Mouse (Mus musculus) hindbrain, embryonic 12.5 days (tissue): Measurements from ENCODE around the gene St13. TPM values are rescaled to one million over a fixed set of nuclear protein-coding genes. Genes with fewer than 3 reads are reported as not detected.
A peak's percentile ranks its signal among the peaks of the same experiment; 100 is the strongest.

ENCODE experiments used
- ATAC-seq: fragments of 200-750 bp; cut with Nextera tagmentation; 2 replicates; pipeline ENCODE4 v1.8.0; 2017; ENCODE audit warnings: moderate TSS enrichment; ENCODE audit not compliant: low FRiP score
- H3K27ac ChIP-seq: fragments of 300-500 bp; sonication (generic); 2 replicates; pipeline ENCODE4 v1.5.1; 2016; ENCODE audit warnings: mild to moderate bottlenecking
- H3K27me3 ChIP-seq: fragments of 300-500 bp; sonication (generic); 2 replicates; pipeline ENCODE4 v1.6.1; 2016; ENCODE audit warnings: mild to moderate bottlenecking
- H3K36me3 ChIP-seq: fragments of 300-500 bp; sonication (generic); 2 replicates; pipeline ENCODE4 v1.6.1; 2016; ENCODE audit warnings: mild to moderate bottlenecking
- H3K4me1 ChIP-seq: fragments of 300-500 bp; sonication (generic); 2 replicates; pipeline ENCODE4 v1.6.1; 2016
- H3K4me2 ChIP-seq: fragments of 300-500 bp; sonication (generic); replicated peaks from 2 replicates; pipeline ENCODE4 v1.6.1; 2016; ENCODE audit warnings: mild to moderate bottlenecking
- H3K4me3 ChIP-seq: fragments of 300-500 bp; sonication (generic); 2 replicates; pipeline ENCODE4 v1.5.1; 2016; ENCODE audit warnings: mild to moderate bottlenecking
- H3K9ac ChIP-seq: fragments of 300-500 bp; sonication (generic); 2 replicates; pipeline ENCODE4 v1.6.1; 2016; ENCODE audit warnings: mild to moderate bottlenecking, moderate library complexity
- H3K9me3 ChIP-seq: fragments of 300-500 bp; sonication (generic); replicated peaks from 2 replicates; pipeline ENCODE4 v1.6.1; 2016; ENCODE audit warnings: mild to moderate bottlenecking
- WGBS: fragments of 180-500 bp; shearing (Covaris S2); methylation state at CpG from one replicate; pipeline ENCODE4 v1.1.7; 2016; 5-methylcytosine and 5-hydroxymethylcytosine counted together
- polyA plus RNA-seq: library from polyadenylated mRNA; unstranded; fragments of >200 nt; fragmentation: Nextera tagmentation; extraction: Ambion mirVana; gene quantifications from 2 replicates; pipeline ENCODE4 v1.2.1, GENCODE M21; 2016

St13 gene
- polyA plus RNA-seq, 1 experiment from 2014 or later: 194 TPM

GRCm38 (mm10) chr15:81405008-81405407 is 5.1 kb upstream of the St13 start:
- H3K4me2 ChIP-seq: no peak overlapping the region
- H3K27me3 ChIP-seq: no peaks in the 10 kb centered on the region
- H3K9ac ChIP-seq: no peak overlapping the region
- H3K4me1 ChIP-seq: peaks cover 7% of the 10 kb centered on the region
- no peak for ATAC-seq
- H3K36me3 ChIP-seq: no peaks in the 10 kb centered on the region
- no peak overlapping the region for H3K4me3 ChIP-seq
- no peak overlapping the region for H3K27ac ChIP-seq
- H3K9me3 ChIP-seq: no peaks in the 10 kb centered on the region
- 90% methylated on average over 3 of the region's 3 CpGs for WGBS

GRCm38 (mm10) chr15:81399297-81399637 is 610 bp downstream of the St13 start:
- peak overlapping the region; percentile 93 for H3K27ac ChIP-seq
- peaks cover 22% of the 10 kb centered on the region for H3K4me1 ChIP-seq
- no peaks in the 10 kb centered on the region for H3K36me3 ChIP-seq
- no peaks in the 10 kb centered on the region for H3K27me3 ChIP-seq
- no peaks in the 10 kb centered on the region for H3K9me3 ChIP-seq
- peak overlapping the region; percentile 95 for H3K9ac ChIP-seq
- H3K4me3 ChIP-seq: peak overlapping the region; percentile 91
- ATAC-seq: no peak; the same call in 1 of the 2 replicates
- H3K4me2 ChIP-seq: peak overlapping the region; percentile 71
- WGBS: under 1% methylated on average over 21 of the region's 21 CpGs

- Histone ChIP-seq H3K27ac (no peak overlapping the region), H3K36me3 (no peaks in the 10 kb centered on the region), H3K9me3 (no peaks in the 10 kb centered on the region), H3K27me3 (no peaks in the 10 kb centered on the region), H3K9ac (peak overlapping the region; percentile 95; the same call in 1 of the 2 replicates), H3K4me3 (peak overlapping the region; percentile 91), H3K4me1 (peaks cover 22% of the 10 kb centered on the region), H3K4me2 (peak overlapping the region; percentile 71)
- ATAC-seq: no peak
Observed at GRCm38 (mm10) chr15:81398189-81398588, 1.7 kb downstream of the St13 start.

- Histone ChIP-seq H3K9ac (no peak overlapping the region), H3K36me3 (peaks cover 21% of the 10 kb centered on the region), H3K27me3 (no peaks in the 10 kb centered on the region), H3K4me2 (no peak overlapping the region), H3K27ac (no peak overlapping the region), H3K9me3 (no peaks in the 10 kb centered on the region), H3K4me1 (peaks cover 15% of the 10 kb centered on the region), H3K4me3 (no peak overlapping the region)
- ATAC-seq: no peak
- WGBS: 91% methylated on average over 8 of the region's 8 CpGs
Observed at GRCm38 (mm10) chr15:81394211-81394915, 5.5 kb downstream of the St13 start.

GRCm38 (mm10) chr15:81392997-81393396 is 6.9 kb downstream of the St13 start:
- Histone ChIP-seq H3K4me2 (no peak overlapping the region), H3K27ac (no peak overlapping the region), H3K9me3 (no peaks in the 10 kb centered on the region), H3K27me3 (no peaks in the 10 kb centered on the region), H3K4me1 (peaks cover 9% of the 10 kb centered on the region; the same call in 1 of the 2 replicates), H3K36me3 (peaks cover 33% of the 10 kb centered on the region), H3K9ac (no peak overlapping the region), H3K4me3 (no peak overlapping the region)
- ATAC-seq: no peak

- no peaks in the 10 kb centered on the region for H3K27me3 ChIP-seq
- H3K9me3 ChIP-seq: no peaks in the 10 kb centered on the region
- no peak overlapping the region for H3K4me2 ChIP-seq
- no peak for ATAC-seq
- H3K9ac ChIP-seq: no peak overlapping the region
- H3K36me3 ChIP-seq: peaks cover 83% of the 10 kb centered on the region
- WGBS: 97% methylated on average over 5 of the region's 5 CpGs
- H3K4me1 ChIP-seq: no peaks in the 10 kb centered on the region
- H3K4me3 ChIP-seq: no peak overlapping the region
- no peak overlapping the region for H3K27ac ChIP-seq
Observed at GRCm38 (mm10) chr15:81386327-81386726, 13.6 kb downstream of the St13 start.

- no peak overlapping the region for H3K27ac ChIP-seq
- H3K9ac ChIP-seq: no peak overlapping the region
- H3K4me3 ChIP-seq: no peak overlapping the region
- no peaks in the 10 kb centered on the region for H3K27me3 ChIP-seq
- ATAC-seq: no peak
- WGBS: 88% methylated on average over 2 of the region's 2 CpGs
- H3K4me2 ChIP-seq: no peak overlapping the region
- H3K4me1 ChIP-seq: no peaks in the 10 kb centered on the region
- H3K9me3 ChIP-seq: no peaks in the 10 kb centered on the region
- peaks cover 61% of the 10 kb centered on the region for H3K36me3 ChIP-seq
Observed at GRCm38 (mm10) chr15:81378845-81379244, 21.0 kb downstream of the St13 start.

GRCm38 (mm10) chr15:81374621-81375020 is 25.3 kb downstream of the St13 start:
- no peaks in the 10 kb centered on the region for H3K9me3 ChIP-seq
- no peak for ATAC-seq

GRCm38 (mm10) chr15:81370356-81370755 is 29.5 kb downstream of the St13 start:
- H3K4me2 ChIP-seq: no peak overlapping the region
- WGBS: 71% methylated on average over 1 of the region's 1 CpGs
- H3K9me3 ChIP-seq: no peaks in the 10 kb centered on the region
- H3K4me1 ChIP-seq: no peaks in the 10 kb centered on the region
- no peak overlapping the region for H3K27ac ChIP-seq
- no peaks in the 10 kb centered on the region for H3K27me3 ChIP-seq
- H3K36me3 ChIP-seq: peaks cover 79% of the 10 kb centered on the region
- ATAC-seq: no peak
- no peak overlapping the region for H3K9ac ChIP-seq
- H3K4me3 ChIP-seq: no peak overlapping the region

More at GRCm38 (mm10) chr15:81374621-81375020, 25.3 kb downstream of the St13 start:
- H3K27me3 ChIP-seq: no peaks in the 10 kb centered on the region
- no peak overlapping the region for H3K4me3 ChIP-seq
- H3K27ac ChIP-seq: no peak overlapping the region
- no peaks in the 10 kb centered on the region for H3K4me1 ChIP-seq
- H3K36me3 ChIP-seq: peaks cover 69% of the 10 kb centered on the region
- no peak overlapping the region for H3K4me2 ChIP-seq
- 92% methylated on average over 11 of the region's 11 CpGs for WGBS
- H3K9ac ChIP-seq: no peak overlapping the region

GRCm38 (mm10) chr15:81368601-81369000 is 31.3 kb downstream of the St13 start:
- H3K4me3 ChIP-seq: no peak overlapping the region
- WGBS: 94% methylated on average over 1 of the region's 1 CpGs
- H3K9ac ChIP-seq: no peak overlapping the region
- no peak overlapping the region for H3K27ac ChIP-seq
- no peak for ATAC-seq
- H3K36me3 ChIP-seq: peaks cover 83% of the 10 kb centered on the region
- no peaks in the 10 kb centered on the region for H3K9me3 ChIP-seq
- H3K27me3 ChIP-seq: no peaks in the 10 kb centered on the region
- no peak overlapping the region for H3K4me2 ChIP-seq
- H3K4me1 ChIP-seq: no peaks in the 10 kb centered on the region

GRCm38 (mm10) chr15:81366241-81366640 is 33.6 kb downstream of the St13 start:
- WGBS: 89% methylated on average over 4 of the region's 4 CpGs
- Histone ChIP-seq H3K9me3 (no peaks in the 10 kb centered on the region), H3K9ac (no peak overlapping the region), H3K4me3 (no peak overlapping the region), H3K36me3 (peaks cover 69% of the 10 kb centered on the region), H3K4me2 (no peak overlapping the region), H3K4me1 (peaks cover 2% of the 10 kb centered on the region; the same call in 1 of the 2 replicates), H3K27ac (no peak overlapping the region), H3K27me3 (no peaks in the 10 kb centered on the region)
- ATAC-seq: no peak

- Histone ChIP-seq H3K27ac (no peak overlapping the region), H3K27me3 (no peaks in the 10 kb centered on the region), H3K4me1 (peaks cover 7% of the 10 kb centered on the region; the same call in 1 of the 2 replicates), H3K9ac (no peak overlapping the region), H3K9me3 (no peaks in the 10 kb centered on the region), H3K4me3 (no peak overlapping the region), H3K36me3 (peaks cover 62% of the 10 kb centered on the region), H3K4me2 (no peak overlapping the region)
- no peak for ATAC-seq
- 95% methylated on average over 8 of the region's 8 CpGs for WGBS
Observed at GRCm38 (mm10) chr15:81365246-81365645, 34.6 kb downstream of the St13 start.

GRCm38 (mm10) chr15:81364271-81364670 is 35.6 kb downstream of the St13 start:
- peaks cover 53% of the 10 kb centered on the region for H3K36me3 ChIP-seq
- H3K4me3 ChIP-seq: no peak overlapping the region
- ATAC-seq: no peak
- 98% methylated on average over 1 of the region's 1 CpGs for WGBS
- peaks cover 16% of the 10 kb centered on the region for H3K4me1 ChIP-seq
- no peaks in the 10 kb centered on the region for H3K9me3 ChIP-seq
- no peaks in the 10 kb centered on the region for H3K27me3 ChIP-seq
- no peak overlapping the region for H3K4me2 ChIP-seq
- H3K9ac ChIP-seq: no peak overlapping the region
- H3K27ac ChIP-seq: no peak overlapping the region
